Mouse (Mus musculus) MEL-GATA-1-ER (cell line): ENCODE measurements around the gene Olfr279.

Source experiments
- DNase-seq: peaks from one replicate; pipeline ENCODE4 v3.0.0-alpha.2; 2012; ENCODE audit warnings: low read depth; ENCODE audit errors: extremely low read depth

Olfr279 gene

GRCm38 (mm10) chr15:98492102-98492501, at the start of gene Olfr279:
Gene Olfr279, plus strand, starts transcription at chr15:98492402.
- no peak for DNase-seq

GRCm38 (mm10) chr15:98444561-98444960, 47.6 kb upstream of the Olfr279 start:
- DNase-seq = no peak

GRCm38 (mm10) chr15:98448521-98448920, 43.7 kb upstream of the Olfr279 start:
- DNase-seq = no peak

GRCm38 (mm10) chr15:98452288-98452687, 39.9 kb upstream of the Olfr279 start, which contains the start of gene Olfr281:
Gene Olfr281, plus strand, starts transcription at chr15:98452588.
- DNase-seq = no peak

DNA sequence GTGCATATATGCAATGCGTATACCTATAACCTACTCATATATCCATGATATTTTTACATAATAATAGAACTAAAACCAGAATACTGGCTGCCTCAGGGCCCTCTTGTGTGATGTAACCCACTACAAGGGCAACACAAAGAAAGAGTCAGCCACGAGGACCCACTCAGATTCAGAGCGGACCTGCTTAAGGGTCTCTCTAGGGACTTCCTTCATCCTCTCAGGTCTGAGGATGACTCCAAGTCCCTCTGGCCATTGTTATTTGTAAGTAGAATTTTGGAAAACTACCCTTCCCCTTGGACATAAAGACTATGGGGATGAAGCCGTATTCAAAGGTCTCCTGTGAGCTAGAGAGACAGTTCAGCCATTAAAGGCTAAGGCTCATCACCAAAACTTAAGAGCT, 22.6 kb upstream of the Olfr279 start, which contains the start of gene OR5BS1P:
Gene OR5BS1P, plus strand, starts transcription at position 301 of the 400 bp plus-strand sequence.
- DNase-seq = no peak

- DNase-seq = no peak
Observed at GRCm38 (mm10) chr15:98471539-98471938, 20.7 kb upstream of the Olfr279 start.

GRCm38 (mm10) chr15:98474958-98475357, 17.2 kb upstream of the Olfr279 start:
- DNase-seq = no peak

DNA sequence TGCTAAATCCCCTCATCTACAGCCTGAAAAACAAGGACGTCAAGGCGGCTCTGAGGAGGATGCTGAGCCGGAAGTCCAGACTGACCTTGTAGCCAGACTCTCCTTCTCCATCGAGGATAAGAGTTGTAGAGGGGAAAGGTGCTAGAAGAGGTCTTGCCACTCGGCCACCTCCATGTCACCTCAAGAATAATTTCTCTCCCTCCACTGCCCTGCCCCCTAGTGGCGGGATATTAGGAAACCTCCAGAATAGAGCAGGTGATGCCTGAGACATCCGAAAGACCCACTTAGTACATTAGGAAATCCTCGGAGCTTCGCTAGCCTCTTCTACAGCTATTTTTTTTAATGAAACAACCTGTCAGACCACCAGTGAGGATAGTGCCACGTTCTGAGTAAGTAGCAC, 16.8 kb upstream of the Olfr279 start:
- peak; percentile 42 for DNase-seq

DNA sequence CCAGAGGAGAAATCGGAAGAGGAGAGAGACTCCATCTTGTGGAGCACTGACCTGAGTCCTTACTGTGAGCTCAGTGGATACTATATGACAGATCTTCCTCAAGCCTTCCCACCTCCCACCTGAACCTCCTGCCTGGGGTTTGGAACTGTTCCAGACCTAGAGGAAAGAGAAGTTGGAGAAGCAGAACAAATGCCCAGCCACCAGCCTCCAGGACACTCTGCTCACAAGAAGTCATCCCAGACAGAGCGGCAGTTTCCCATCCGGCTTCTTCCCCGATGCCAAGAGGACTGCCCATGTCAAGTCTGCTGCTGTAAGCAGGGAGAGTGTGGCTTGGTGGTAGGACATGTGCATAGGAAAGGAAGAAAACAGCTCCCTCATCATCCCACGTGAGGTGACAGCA, 15.9 kb upstream of the Olfr279 start:
- DNase-seq = no peak

GRCm38 (mm10) chr15:98479568-98480102, 12.6 kb upstream of the Olfr279 start:
- no peak for DNase-seq

DNA sequence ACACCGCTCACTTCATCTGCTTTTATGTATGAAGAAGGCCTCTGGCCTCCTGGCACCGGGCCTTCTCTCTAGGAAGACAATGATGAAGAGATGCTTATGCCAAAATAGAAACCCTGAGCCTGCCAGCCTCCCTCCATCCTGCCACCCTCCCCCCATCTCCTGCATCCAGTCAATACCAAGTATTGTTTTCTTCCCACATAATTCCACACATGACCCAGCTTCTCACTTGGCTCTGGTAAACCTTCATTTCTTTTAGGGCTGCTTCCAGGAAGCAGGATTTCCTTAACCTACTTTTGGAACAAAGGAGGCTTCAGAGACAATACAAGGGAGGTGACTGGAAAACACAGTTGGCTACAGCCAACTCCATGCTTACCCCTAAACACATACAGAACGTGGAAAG, 9.5 kb upstream of the Olfr279 start, which contains the start of gene Lalba:
Gene Lalba, minus strand, starts transcription at position 21 of the 400 bp plus-strand sequence.
- DNase-seq = no peak

GRCm38 (mm10) chr15:98483907-98484886, 8.0 kb upstream of the Olfr279 start:
- DNase-seq = peak; percentile 58

DNA sequence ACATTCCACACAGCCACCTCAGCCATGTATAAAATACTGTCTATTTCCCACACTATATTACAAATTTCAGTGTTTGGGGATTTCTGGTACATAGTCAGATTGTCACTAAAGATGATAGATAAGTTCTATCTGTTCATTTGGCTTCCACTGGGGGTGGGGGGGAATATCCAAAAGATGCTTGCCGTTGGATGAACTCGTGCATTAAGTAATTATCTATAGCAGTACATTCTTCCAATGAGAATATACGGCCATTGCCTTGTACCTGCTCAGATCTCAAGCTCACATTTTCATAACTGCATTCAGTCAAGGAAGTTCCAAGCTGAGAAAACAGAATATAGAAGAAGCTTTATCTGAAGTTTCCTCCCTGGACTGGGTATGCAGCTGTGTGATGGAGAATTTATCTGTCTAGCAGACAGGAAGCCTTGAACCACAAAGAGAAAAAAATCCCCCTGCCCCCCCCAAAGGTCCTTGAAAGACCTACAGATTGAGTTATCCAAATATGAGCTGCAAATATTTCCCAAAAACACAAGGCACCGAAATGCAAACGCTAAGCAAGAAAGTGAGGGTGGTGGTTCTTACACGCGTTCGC, 5.7 kb upstream of the Olfr279 start:
- peak; percentile 85 for DNase-seq

DNA sequence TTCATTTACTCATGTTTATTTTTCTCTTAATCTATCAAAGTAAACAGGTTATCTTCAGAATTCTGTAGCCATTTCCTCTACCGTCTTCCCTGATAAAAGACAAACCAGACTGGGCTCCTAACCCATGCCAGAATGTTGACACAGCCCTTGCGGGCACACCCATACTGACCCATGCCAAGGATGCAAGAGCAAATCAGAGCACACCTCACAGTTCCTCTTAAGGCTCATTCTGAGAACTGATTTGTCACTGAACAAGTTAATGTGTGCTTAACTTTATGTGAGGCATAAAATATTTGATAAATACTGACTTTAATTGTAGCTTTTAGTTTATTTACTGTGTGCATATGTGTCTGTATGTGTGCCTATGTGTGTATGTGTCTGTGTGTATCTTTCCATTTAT, 870 bp upstream of the Olfr279 start:
- no peak for DNase-seq

DNA sequence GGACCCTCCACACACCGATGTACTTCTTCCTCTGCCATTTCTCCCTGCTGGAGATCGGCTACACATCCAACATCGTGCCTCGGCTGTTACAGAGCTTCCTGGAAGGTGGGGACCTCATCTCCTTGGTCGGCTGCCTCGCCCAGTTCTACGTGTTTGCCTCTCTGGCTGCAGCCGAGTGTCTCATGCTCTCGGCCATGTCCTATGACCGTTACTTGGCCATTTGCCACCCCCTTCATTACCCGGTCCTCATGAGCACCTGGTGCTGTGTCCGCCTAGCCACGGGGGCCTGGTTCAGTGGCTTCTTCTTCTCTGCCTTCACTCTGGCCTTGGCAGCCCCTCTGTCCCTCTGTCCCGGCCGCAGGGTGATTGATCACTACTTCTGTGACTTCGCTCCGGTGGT, 5.4 kb downstream of the Olfr279 start:
- DNase-seq = no peak

DNA sequence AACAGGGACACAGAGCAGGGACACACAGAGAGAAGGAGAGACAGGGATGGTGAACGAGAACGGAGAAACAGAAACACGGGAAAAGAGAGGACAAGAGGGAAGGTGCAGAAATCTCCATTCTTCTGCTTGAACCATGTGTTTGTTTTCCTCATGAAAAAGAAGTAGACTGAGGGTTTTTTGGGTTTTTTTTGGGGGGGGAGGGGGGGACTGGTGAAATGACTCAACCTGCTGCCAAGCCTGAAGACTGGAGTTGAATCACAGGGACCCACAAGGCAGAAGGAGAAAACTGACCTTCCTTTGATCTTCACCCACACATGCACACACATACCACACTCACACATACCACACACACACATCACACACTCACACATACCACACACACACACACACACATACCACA, 11.1 kb downstream of the Olfr279 start:
- DNase-seq = no peak

- DNase-seq = peak; percentile 84
Observed at GRCm38 (mm10) chr15:98504514-98504913, 12.3 kb downstream of the Olfr279 start.

- DNase-seq = peak; percentile 71
Observed at GRCm38 (mm10) chr15:98506253-98506957, 14.2 kb downstream of the Olfr279 start.

- no peak for DNase-seq
Observed at GRCm38 (mm10) chr15:98507321-98507720, 15.1 kb downstream of the Olfr279 start.

- DNase-seq = no peak
Observed at GRCm38 (mm10) chr15:98509387-98509786, 17.2 kb downstream of the Olfr279 start.
